Mouse (Mus musculus) liver, embryonic 13.5 days (tissue): Measurements from ENCODE around the gene As3mt. TPM values are rescaled to one million over a fixed set of nuclear protein-coding genes. Genes with fewer than 3 reads are reported as not detected.

ENCODE experiments used
- ATAC-seq: fragments of 200-750 bp; cut with Nextera tagmentation; 2 replicates; pipeline ENCODE4 v1.8.0; 2017; ENCODE audit warnings: low read depth, mild to moderate bottlenecking, moderate number of reproducible peaks, moderate library complexity
- DNase-seq: peaks from one replicate; pipeline ENCODE4 v3.0.0; 2022
- H3K27ac ChIP-seq: fragments of 300-500 bp; sonication (generic); 2 replicates; pipeline ENCODE4 v1.5.1; 2015; ENCODE audit warnings: moderate library complexity, mild to moderate bottlenecking, inconsistent platforms
- H3K27me3 ChIP-seq: fragments of 300-500 bp; sonication (generic); 2 replicates; pipeline ENCODE4 v1.6.1; 2015; ENCODE audit warnings: mild to moderate bottlenecking, inconsistent platforms
- H3K36me3 ChIP-seq: fragments of 300-500 bp; sonication (generic); 2 replicates; pipeline ENCODE4 v1.6.1; 2015; ENCODE audit warnings: mild to moderate bottlenecking, inconsistent platforms
- H3K4me1 ChIP-seq: fragments of 300-500 bp; sonication (generic); replicated peaks from 2 replicates; pipeline ENCODE4 v1.6.1; 2015; ENCODE audit warnings: inconsistent platforms
- H3K4me2 ChIP-seq: fragments of 300-500 bp; sonication (generic); 2 replicates; pipeline ENCODE4 v1.6.1; 2015; ENCODE audit warnings: inconsistent platforms, mild to moderate bottlenecking, moderate library complexity
- H3K4me3 ChIP-seq: fragments of 300-500 bp; sonication (generic); replicated peaks from 2 replicates; pipeline ENCODE4 v1.5.1; 2015; ENCODE audit warnings: mild to moderate bottlenecking, inconsistent platforms
- H3K9ac ChIP-seq: fragments of 300-500 bp; sonication (generic); 2 replicates; pipeline ENCODE4 v1.6.1; 2015; ENCODE audit warnings: mild to moderate bottlenecking, inconsistent platforms
- H3K9me3 ChIP-seq: fragments of 300-500 bp; sonication (generic); replicated peaks from 2 replicates; pipeline ENCODE4 v1.6.1; 2016; ENCODE audit warnings: inconsistent platforms
- WGBS: fragments of 180-500 bp; shearing (Covaris S2); methylation state at CpG from one replicate; pipeline ENCODE4 v1.1.7; 2015; ENCODE audit not compliant: insufficient replicate concordance; 5-methylcytosine and 5-hydroxymethylcytosine counted together
- polyA plus RNA-seq: library from polyadenylated mRNA; unstranded; fragments of >200 nt; fragmentation: Nextera tagmentation; extraction: Ambion mirVana; gene quantifications from 2 replicates; pipeline ENCODE4 v1.2.1, GENCODE M21; 2015

The As3mt gene
- polyA plus RNA-seq, 1 experiment from 2014 or later: 17.7 TPM

- Histone ChIP-seq H3K4me2 (no peak overlapping the region), H3K36me3 (no peaks in the 10 kb centered on the region), H3K9ac (no peak overlapping the region), H3K4me1 (peaks cover 17% of the 10 kb centered on the region), H3K4me3 (no peak overlapping the region), H3K9me3 (no peaks in the 10 kb centered on the region), H3K27ac (no peak overlapping the region), H3K27me3 (no peaks in the 10 kb centered on the region)
- ATAC-seq: no peak
- no peak for DNase-seq
- 72% methylated on average over 4 of the region's 4 CpGs for WGBS
These were observed 78.4 kb downstream of the As3mt start for GRCm38 (mm10) chr19:46785633-46786032.

DNA sequence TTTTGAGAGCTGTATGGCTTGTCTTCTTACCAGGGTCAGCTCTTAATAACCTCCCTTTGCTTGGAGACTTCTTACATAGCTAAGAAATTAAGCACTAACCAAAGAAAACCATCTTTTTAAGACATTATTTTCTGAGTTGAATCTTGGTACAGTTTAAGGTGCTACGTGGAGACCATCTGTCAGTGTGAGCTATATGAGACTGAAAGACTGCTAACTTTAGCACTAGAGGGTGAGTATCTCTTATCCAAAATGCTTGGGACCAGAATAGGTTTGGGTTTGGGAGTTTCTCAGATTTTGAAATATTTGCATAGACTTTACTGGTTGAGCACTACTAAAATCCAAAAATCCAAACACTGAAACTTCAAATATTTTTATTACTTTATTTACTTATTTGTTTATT, 82.5 kb downstream of the As3mt start:
- Histone ChIP-seq H3K4me1 (peaks cover 3% of the 10 kb centered on the region), H3K9ac (no peak overlapping the region), H3K4me3 (no peak overlapping the region), H3K27me3 (no peaks in the 10 kb centered on the region), H3K27ac (no peak overlapping the region), H3K36me3 (no peaks in the 10 kb centered on the region), H3K9me3 (no peaks in the 10 kb centered on the region), H3K4me2 (no peak overlapping the region)
- ATAC-seq: no peak
- DNase-seq: no peak
- 80% methylated on average over 1 of the region's 1 CpGs for WGBS

Other genes starting within 250 kb of the As3mt start
- gene Trim8, start 205.8 kb upstream of the As3mt start, polyA plus RNA-seq: 9.1 and 9.2 TPM in 2 replicates
- gene Arl3, start 134.3 kb upstream of the As3mt start, polyA plus RNA-seq: 29.8 and 32.1 TPM in 2 replicates
- gene Sfxn2, start 134.1 kb upstream of the As3mt start, polyA plus RNA-seq: 18.3 and 19.8 TPM in 2 replicates
- 14.9 and 17.3 TPM in 2 replicates for gene Wbp1l, start 108.4 kb upstream of the As3mt start, polyA plus RNA-seq
- 0.07 TPM in 1 of 2 replicates, not detected in the other for gene Cyp17a1, start 34.3 kb upstream of the As3mt start, polyA plus RNA-seq
- 6.6 and 7.1 TPM in 2 replicates for gene Borcs7, start 17.6 kb upstream of the As3mt start, polyA plus RNA-seq
- gene Cnnm2, start 54.1 kb downstream of the As3mt start, polyA plus RNA-seq: 1.2 and 1.7 TPM in 2 replicates